Mouse (Mus musculus): ENCODE measurements around the gene Fnd3c2.
"Not testable (repeated sequence)": the region's sequence is repeated elsewhere in the genome, so short reads cannot be mapped to it uniquely, and the experiment has no call there.

Gene Fnd3c2

GRCm38 (mm10) chrX:106255276-106255675, at the start of gene Fnd3c2:
TSS of gene Fnd3c2 (minus strand) at chrX:106255376.
- no peak for DNase-seq

GRCm38 (mm10) chrX:106284441-106284840, 29.3 kb upstream of the Fnd3c2 start:
- no peak for DNase-seq

GRCm38 (mm10) chrX:106221058-106221457, 34.1 kb downstream of the Fnd3c2 start, which contains the start of gene Taf9b:
TSS of gene Taf9b (minus strand) at chrX:106221158.
- no peak for DNase-seq

GRCm38 (mm10) chrX:106219171-106220032, 35.8 kb downstream of the Fnd3c2 start:
- peak; percentile 61 for DNase-seq

GRCm38 (mm10) chrX:106209100-106209499, 46.1 kb downstream of the Fnd3c2 start:
- no peak for DNase-seq

GRCm38 (mm10) chrX:106198904-106199303, 56.3 kb downstream of the Fnd3c2 start:
- DNase-seq, result no peak

- DNase-seq, result no peak
Measured at GRCm38 (mm10) chrX:106197308-106197707, 57.9 kb downstream of the Fnd3c2 start.

- not testable (repeated sequence) for DNase-seq
Measured at GRCm38 (mm10) chrX:106194361-106194760, 60.8 kb downstream of the Fnd3c2 start.

- DNase-seq, result no peak
Measured at GRCm38 (mm10) chrX:106190091-106190490, 65.1 kb downstream of the Fnd3c2 start.

- no peak for DNase-seq
Measured at GRCm38 (mm10) chrX:106189356-106189755, 65.8 kb downstream of the Fnd3c2 start.

GRCm38 (mm10) chrX:106187737-106188136, 67.4 kb downstream of the Fnd3c2 start:
- peak; percentile 3 for DNase-seq

- DNase-seq, result peak; percentile 80
Measured at GRCm38 (mm10) chrX:106186713-106187649, 68.2 kb downstream of the Fnd3c2 start, which contains the start of gene Pgk1. TSS of gene Pgk1 (plus strand) at chrX:106187100.

GRCm38 (mm10) chrX:106185706-106186105, 69.5 kb downstream of the Fnd3c2 start:
- DNase-seq, result no peak
